8 mouse cellular contexts compared by ENCODE assay signal in genomic region chr10:91546140-91546539, GRCm38 (mm10).
DNase-seq lines count a peak whose midpoint lies in the region; ATAC-seq lines count a peak whose summit lies in the region.

No protein-coding gene starts in this region.

- peak; percentile 41 for DNase-seq in urinary bladder, postnatal 14 days (ENCODE audit: low spot score)
- DNase-seq in urinary bladder, postnatal 4 days (ENCODE audit: low spot score in 2 of 2) = no peak
- DNase-seq in cerebellum, postnatal 14 days = peak; percentile 75 to 80
- peak; percentile 28 to 53 for DNase-seq in frontal cortex, postnatal 14 days (ENCODE audit: low spot score in 2 of 2)
- peak; percentile 63 for DNase-seq in layer of hippocampus, adult 9-10 months (ENCODE audit: low spot score)
- peak; percentile 87 for DNase-seq in midbrain, embryonic 11.5 days (ENCODE audit: low spot score, missing footprints)
- no peak for DNase-seq in spleen, adult 12 weeks (ENCODE audit: low spot score)
- no peak for DNase-seq in ovary, postnatal 36 days (ENCODE audit: low spot score)

- no peak overlapping the region for H3K4me3 ChIP-seq in midbrain, embryonic 11.5 days (ENCODE audit: low read depth, low read length)

- peak; percentile 77 for ATAC-seq in midbrain, embryonic 11.5 days (ENCODE audit: low FRiP score)

- no peaks in the 10 kb centered on the region for H3K36me3 ChIP-seq in midbrain, embryonic 11.5 days (ENCODE audit: control insufficient read depth, insufficient read depth, low read length)

- H3K4me1 ChIP-seq in midbrain, embryonic 11.5 days (ENCODE audit: control insufficient read depth, insufficient read depth, low read length) = peaks cover 10% of the 10 kb centered on the region; the same call in 1 of the 2 replicates

- H3K27ac ChIP-seq in midbrain, embryonic 11.5 days (ENCODE audit: low read depth, low read length) = no peak overlapping the region

- WGBS in midbrain, embryonic 11.5 days = 41% methylated on average over 9 of the region's 9 CpGs

- H3K4me2 ChIP-seq in midbrain, embryonic 11.5 days = no peak overlapping the region

- no peak overlapping the region for H3K9ac ChIP-seq in midbrain, embryonic 11.5 days (ENCODE audit: low read length)

- no peaks in the 10 kb centered on the region for H3K9me3 ChIP-seq in midbrain, embryonic 11.5 days (ENCODE audit: control insufficient read depth, low read length)

- no peaks in the 10 kb centered on the region for H3K27me3 ChIP-seq in midbrain, embryonic 11.5 days (ENCODE audit: control insufficient read depth, insufficient read depth, low read length)

Comparison
In these comparisons a context has a peak if more than half of its experiments do, and no peak if none do; other contexts are left out.
1. DNase-seq: peak in urinary bladder, postnatal 14 days (single experiment), cerebellum, postnatal 14 days (2 of 2), frontal cortex, postnatal 14 days (2 of 2), layer of hippocampus, adult 9-10 months (single experiment) and midbrain, embryonic 11.5 days (single experiment); none in urinary bladder, postnatal 4 days (0 of 2), spleen, adult 12 weeks (single experiment) and ovary, postnatal 36 days (single experiment).